Mouse (Mus musculus): ENCODE measurements around the gene Mad1l1.

GRCm38 (mm10) chr5:140167080-140167479, 154.3 kb downstream of the Mad1l1 start:
- TF ChIP-seq POLR2A (IDR thresholded peaks at IDR 0.05; ENCODE audit: low read depth, low read length) (no peak), CTCF (IDR thresholded peaks at IDR 0.05; ENCODE audit: extremely low read depth, insufficient read depth, insufficient read length, insufficient replicate concordance) (no peak)

Measured in spleen, adult 2 months (tissue).